26 mouse cellular contexts compared by ENCODE assay signal in the genomic region with DNA sequence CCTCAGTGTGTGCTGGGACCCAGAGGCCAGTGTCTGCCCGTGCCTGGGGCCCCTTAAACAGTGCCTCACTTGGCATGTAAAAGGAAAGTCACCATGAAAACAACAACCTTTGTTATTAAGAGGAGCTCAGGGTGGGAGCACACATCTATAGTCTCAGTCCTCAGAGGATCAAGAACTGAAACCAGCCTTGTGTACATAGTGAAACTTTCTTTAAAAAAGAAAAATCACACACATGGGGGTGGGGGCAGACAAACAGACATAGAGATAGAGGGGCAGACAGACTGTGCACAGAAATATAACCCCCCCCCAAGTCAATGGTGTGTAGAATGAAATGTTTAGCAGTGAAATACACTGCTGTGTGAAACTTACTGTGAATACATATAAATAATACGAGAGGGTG. TPM values are rescaled to one million over a fixed set of nuclear protein-coding genes. Genes with fewer than 3 reads are reported as not detected.
DNase-seq lines count a peak whose midpoint lies in the region; ATAC-seq and TF ChIP-seq lines count a peak whose summit lies in the region.
"Had no signal": no experiment of that assay in that cellular context is flagged by ENCODE, and none has a peak within 500 bp of the region (broad histone marks: within the 10 kb centered on the region; RNA-seq: fewer than 3 reads in every experiment).

No protein-coding gene starts in this region.

- no peaks in the 10 kb centered on the region for H3K36me3 ChIP-seq in hindbrain, embryonic 11.5 days (ENCODE audit: control insufficient read depth, insufficient read depth, low read length)
- H3K36me3 ChIP-seq in hindbrain, embryonic 14.5 days (replicated peaks; ENCODE audit: control insufficient read depth, insufficient read depth): no peaks in the 10 kb centered on the region
- H3K36me3 ChIP-seq in CH12.LX (replicated peaks in 1 of 2; ENCODE audit: control insufficient read depth in 1 of 2, insufficient read depth in 1 of 2, low read length in 1 of 2): no peaks in the 10 kb centered on the region
- H3K36me3 ChIP-seq in kidney, embryonic 14.5 days (ENCODE audit: control insufficient read depth, insufficient read depth, low read length): no peaks in the 10 kb centered on the region
- H3K36me3 ChIP-seq: embryonic facial prominence, embryonic 13.5 days; embryonic facial prominence, embryonic 15.5 days; forebrain, embryonic 12.5 days; G1E had no signal

- 48% methylated on average over 2 of the region's 2 CpGs for WGBS in hindbrain, embryonic 11.5 days
- WGBS in hindbrain, embryonic 14.5 days: 49% methylated on average over 2 of the region's 2 CpGs
- 79% methylated on average over 2 of the region's 2 CpGs for WGBS in kidney, embryonic 14.5 days

- H3K9me3 ChIP-seq in hindbrain, embryonic 11.5 days (ENCODE audit: control insufficient read depth, low read length): no peaks in the 10 kb centered on the region
- H3K9me3 ChIP-seq in hindbrain, embryonic 14.5 days (ENCODE audit: control insufficient read depth, low read length): no peaks in the 10 kb centered on the region
- no peaks in the 10 kb centered on the region for H3K9me3 ChIP-seq in CH12.LX (replicated peaks; ENCODE audit: low read length)
- no peaks in the 10 kb centered on the region for H3K9me3 ChIP-seq in kidney, embryonic 14.5 days (ENCODE audit: control insufficient read depth, low read length)
- H3K9me3 ChIP-seq: embryonic facial prominence, embryonic 13.5 days; embryonic facial prominence, embryonic 15.5 days; forebrain, embryonic 12.5 days; G1E had no signal

- no peaks in the 10 kb centered on the region for H3K4me1 ChIP-seq in hindbrain, embryonic 11.5 days (replicated peaks; ENCODE audit: control insufficient read depth, insufficient read depth, low read length)
- H3K4me1 ChIP-seq in hindbrain, embryonic 14.5 days (replicated peaks; ENCODE audit: control insufficient read depth, insufficient read depth, low read length): no peaks in the 10 kb centered on the region
- H3K4me1 ChIP-seq in CH12.LX (ENCODE audit: control insufficient read depth in 1 of 2, insufficient read depth in 2 of 2): peaks cover 8 to 17% of the 10 kb centered on the region in 2 experiments
- H3K4me1 ChIP-seq in kidney, embryonic 14.5 days (ENCODE audit: control insufficient read depth, insufficient read depth, low read length): no peaks in the 10 kb centered on the region
- H3K4me1 ChIP-seq: embryonic facial prominence, embryonic 13.5 days; embryonic facial prominence, embryonic 15.5 days had no signal

- no peak overlapping the region for H3K4me3 ChIP-seq in hindbrain, embryonic 11.5 days (ENCODE audit: low read depth, low read length)
- H3K4me3 ChIP-seq in hindbrain, embryonic 14.5 days (replicated peaks; ENCODE audit: low read length): no peak overlapping the region
- H3K4me3 ChIP-seq in CH12.LX (replicated peaks in 1 of 3; ENCODE audit: low read depth in 2 of 3, low read length in 2 of 3, poor library complexity in 1 of 3): no peak overlapping the region
- H3K4me3 ChIP-seq in kidney, embryonic 14.5 days (ENCODE audit: low read length): no peak overlapping the region
- H3K4me3 ChIP-seq: embryonic facial prominence, embryonic 13.5 days; embryonic facial prominence, embryonic 15.5 days; forebrain, embryonic 12.5 days had no signal

- H3K27ac ChIP-seq in hindbrain, embryonic 11.5 days (ENCODE audit: low read depth, low read length): no peak overlapping the region
- H3K27ac ChIP-seq in hindbrain, embryonic 14.5 days: no peak overlapping the region
- H3K27ac ChIP-seq in CH12.LX (ENCODE audit: insufficient read depth, low read depth): no peak overlapping the region
- H3K27ac ChIP-seq in kidney, embryonic 14.5 days (ENCODE audit: low read depth, low read length): no peak overlapping the region
- H3K27ac ChIP-seq: embryonic facial prominence, embryonic 13.5 days; embryonic facial prominence, embryonic 15.5 days; forebrain, embryonic 12.5 days had no signal

- H3K79me2 ChIP-seq in CH12.LX (replicated peaks; ENCODE audit: control insufficient read depth, extremely low read depth, insufficient read depth, poor library complexity, severe bottlenecking): no peaks in the 10 kb centered on the region

- TF ChIP-seq CTCF in CH12.LX (conservative IDR thresholded peaks at IDR 0.05 in 1 of 2, IDR thresholded peaks at IDR 0.05 in 1 of 2; ENCODE audit: low read depth in 2 of 2, low read length in 2 of 2): no peak

- DNase-seq in hindbrain, embryonic 11.5 days (ENCODE audit: low spot score): no peak
- DNase-seq in hindbrain, embryonic 14.5 days (ENCODE audit: low spot score): no peak
- DNase-seq in A20 (ENCODE audit: low read depth, low spot score): peak; percentile 50
- DNase-seq in CH12.LX (ENCODE audit: extremely low read depth): peak; percentile 15
- DNase-seq in ZHBTc4 (ENCODE audit: low read depth, low spot score): peak; percentile 43
- DNase-seq: adrenal gland, adult 2 months; adrenal gland, postnatal 10 days; adrenal gland, postnatal 25 days; B cell, adult 2 months; cerebellum, adult 11 months; cerebellum, adult 18-20 months; cerebellum, adult 8-10 months; cerebellum, adult 9-11 months; cerebellum, postnatal 36 days; embryo, embryonic 11 days; forebrain, postnatal 0 days had no signal

- TF ChIP-seq EP300 in CH12.LX (IDR thresholded peaks at IDR 0.05; ENCODE audit: low read length): peak; percentile 33; the same call in 1 of the 2 replicates

- ATAC-seq in hindbrain, embryonic 11.5 days (ENCODE audit: low FRiP score): 0 out of 2 replicates have a peak, but pooled peaks have one; percentile 27
- no peak for ATAC-seq in hindbrain, embryonic 14.5 days (ENCODE audit: low FRiP score)
- ATAC-seq in megakaryocyte, adult 5-6 weeks (ENCODE audit: poor library complexity, severe bottlenecking): no peak
- ATAC-seq in kidney, embryonic 14.5 days (ENCODE audit: low FRiP score, low TSS enrichment): no peak
- ATAC-seq: CD4-positive, CD25-positive, alpha-beta regulatory T cell, adult 4 months; forebrain, embryonic 14.5 days; forebrain, postnatal 0 days; Patski had no signal

- no peak overlapping the region for H3K9ac ChIP-seq in hindbrain, embryonic 11.5 days (ENCODE audit: low read depth, low read length)
- no peak overlapping the region for H3K9ac ChIP-seq in hindbrain, embryonic 14.5 days
- no peak overlapping the region for H3K9ac ChIP-seq in CH12.LX (ENCODE audit: insufficient read depth, low read depth)
- H3K9ac ChIP-seq in kidney, embryonic 14.5 days (ENCODE audit: low read depth, low read length): no peak overlapping the region
- H3K9ac ChIP-seq: embryonic facial prominence, embryonic 13.5 days; embryonic facial prominence, embryonic 15.5 days; forebrain, embryonic 12.5 days; forebrain, postnatal 0 days had no signal

- no peaks in the 10 kb centered on the region for H3K27me3 ChIP-seq in hindbrain, embryonic 11.5 days (ENCODE audit: control insufficient read depth, insufficient read depth, low read length)
- H3K27me3 ChIP-seq in hindbrain, embryonic 14.5 days (ENCODE audit: control insufficient read depth, insufficient read depth, low read length): no peaks in the 10 kb centered on the region
- no peaks in the 10 kb centered on the region for H3K27me3 ChIP-seq in CH12.LX (replicated peaks)
- H3K27me3 ChIP-seq in kidney, embryonic 14.5 days (ENCODE audit: control insufficient read depth, insufficient read depth, low read length): no peaks in the 10 kb centered on the region
- H3K27me3 ChIP-seq: embryonic facial prominence, embryonic 13.5 days; embryonic facial prominence, embryonic 15.5 days; forebrain, embryonic 12.5 days had no signal

- in situ Hi-C loops in CH12.LX (cut with MboI; ENCODE audit: low pct_ligation_motif_present, low pct_unique_long_range_greater_than_20kb, low sequenced_read_pairs): loop anchor here (10.0 kb wide), 1 partner anchor 270 kb away; a partner anchor contains a TSS

- no peak overlapping the region for H3K4me2 ChIP-seq in hindbrain, embryonic 11.5 days (replicated peaks; ENCODE audit: low read depth, low read length)
- H3K4me2 ChIP-seq in hindbrain, embryonic 14.5 days (replicated peaks): no peak overlapping the region
- H3K4me2 ChIP-seq in CH12.LX (ENCODE audit: insufficient read depth, low read depth, poor library complexity, severe bottlenecking): no peak overlapping the region; the same call in 1 of the 2 replicates
- H3K4me2 ChIP-seq in kidney, embryonic 14.5 days (replicated peaks; ENCODE audit: low read depth, low read length): no peak overlapping the region
- H3K4me2 ChIP-seq: embryonic facial prominence, embryonic 13.5 days; embryonic facial prominence, embryonic 15.5 days; forebrain, embryonic 12.5 days had no signal

- no peak for TF ChIP-seq RAD21 in CH12.LX (IDR thresholded peaks at IDR 0.05; ENCODE audit: low read depth, low read length)

- dilution Hi-C loops in CH12.LX (cut with MboI; ENCODE audit: extremely low pct_ligation_motif_present, extremely low pct_unique_long_range_greater_than_20kb, low sequenced_read_pairs): no loop called here

- no peak for TF ChIP-seq POLR2A in CH12.LX (IDR thresholded peaks at IDR 0.05; ENCODE audit: low read depth, low read length)

TF ChIP-seq in CH12.LX, 34 proteins besides CTCF, POLR2A, EP300 and RAD21:
- peak; percentile 77 for TF ChIP-seq IRF4 (IDR thresholded peaks at IDR 0.05; ENCODE audit: low read depth, low read length)
- TF ChIP-seq MAFK (IDR thresholded peaks at IDR 0.05; ENCODE audit: insufficient replicate concordance, low read length): no peak
- peak; percentile 44 for TF ChIP-seq BHLHE40 (IDR thresholded peaks at IDR 0.05; ENCODE audit: low read depth, low read length)
- no peak for TF ChIP-seq ZKSCAN1 (IDR thresholded peaks at IDR 0.05; ENCODE audit: borderline replicate concordance, low read depth, low read length)

RNA-seq across cellular contexts. Expression of a gene that starts 16.0 kb away (rescaled TPM):
- polyA plus RNA-seq in hindbrain, embryonic 11.5 days (2014; fragmentation: Nextera tagmentation; extraction: Ambion mirVana): 2.7 and 3.6 TPM in 2 replicates
- 13.4 and 14.5 TPM in 2 replicates for polyA plus RNA-seq in hindbrain, embryonic 14.5 days (2014; fragmentation: Nextera tagmentation; extraction: Ambion mirVana)
- total RNA-seq in CH12.LX (2012; rRNA removed) (under 0.01 TPM in 1 of 2 replicates, not detected in the other), CH12.LX (2014; rRNA removed) (not detected in 2 replicates)
- 0.10 TPM in 1 of 2 replicates, not detected in the other for polyA plus RNA-seq in CH12.LX (2012; ENCODE audit: insufficient read length, low read depth)
- total RNA-seq in megakaryocyte, adult 5-6 weeks (2015): not detected in 2 replicates
- total RNA-seq in megakaryocyte, adult 5-6 weeks (2017): not detected in 2 replicates
- 0.51 and 0.65 TPM in 2 replicates for polyA plus RNA-seq in kidney, embryonic 14.5 days (2014; fragmentation: Nextera tagmentation; extraction: Ambion mirVana)
- total RNA-seq: common myeloid progenitor, adult 5-6 weeks had no signal
- polyA plus RNA-seq: CD4-positive, CD25-positive, alpha-beta regulatory T cell, adult 4 months; Patski had no signal

Comparison
In these comparisons a context has a peak if more than half of its experiments do, and no peak if none do; other contexts are left out.
1. DNase-seq: peak in A20 (single experiment), CH12.LX (single experiment) and ZHBTc4 (single experiment); none in hindbrain, embryonic 11.5 days (single experiment) and hindbrain, embryonic 14.5 days (single experiment).